Mouse (Mus musculus) small intestine, adult 2 months (tissue): ENCODE measurements around the gene Meioc.

Source experiments
- CTCF ChIP-seq: fragments of 200-500 bp; IDR thresholded peaks from 2 replicates; pipeline ENCODE4 v1.5.1; 2012; ENCODE audit warnings: low read depth, mild to moderate bottlenecking, control low read depth, inconsistent platforms, low read length, moderate library complexity, mixed read lengths; ENCODE audit not compliant: insufficient replicate concordance, insufficient read length; ENCODE audit errors: extremely low read depth
- POLR2A ChIP-seq: fragments of 200-500 bp; IDR thresholded peaks from 2 replicates; pipeline ENCODE4 v1.6.1; 2012; ENCODE audit warnings: low read depth, mild to moderate bottlenecking, control low read depth, inconsistent platforms, low read length, moderate library complexity

- peak; percentile 19; the same call in 1 of the 2 replicates for TF ChIP-seq CTCF
- TF ChIP-seq POLR2A = no peak
Observed at GRCm38 (mm10) chr11:102643891-102644382, 19.6 kb upstream of the Meioc start.
